In genomic region chr2:148039351-148040235, GRCm38 (mm10) we compare ENCODE assay signal across 9 mouse cellular contexts. TPM values are rescaled to one million over a fixed set of nuclear protein-coding genes. Genes with fewer than 3 reads are reported as not detected.
DNase-seq lines count a peak whose midpoint lies in the region; ATAC-seq and TF ChIP-seq lines count a peak whose summit lies in the region.
"Had no signal": no experiment of that assay in that cellular context is flagged by ENCODE, and none has a peak within 500 bp of the region (broad histone marks: within the 10 kb centered on the region; RNA-seq: fewer than 3 reads in every experiment).

No protein-coding gene starts in this region.

- DNase-seq in Muller cell, postnatal 12 days (ENCODE audit: inconsistent ontology term): peak; percentile 22
- peak; percentile 50 to 63 for DNase-seq in lung, postnatal 4 days
- DNase-seq in left cerebral cortex, postnatal 10 days (ENCODE audit: extremely low spot score in 1 of 2, low spot score in 2 of 2): no peak
- DNase-seq in left cerebral cortex, postnatal 25 days (ENCODE audit: low spot score in 2 of 2): no peak
- no peak for DNase-seq in spleen, postnatal 36 days (ENCODE audit: low spot score in 2 of 2)

- no peak for ATAC-seq in erythroblast, adult 5-6 weeks (replicated peaks; ENCODE audit: low FRiP score, poor library complexity, severe bottlenecking)
- ATAC-seq in intestine, postnatal 0 days: no peak

- H3K4me2 ChIP-seq in intestine, postnatal 0 days (replicated peaks; ENCODE audit: low read depth): peak overlapping the region; percentile 35

- H3K4me1 ChIP-seq in erythroblast, embryonic 14.5 days (ENCODE audit: control insufficient read depth): no peaks in the 10 kb centered on the region
- no peaks in the 10 kb centered on the region for H3K4me1 ChIP-seq in intestine, postnatal 0 days (replicated peaks; ENCODE audit: control insufficient read depth, insufficient read depth, low read length)

- H3K36me3 ChIP-seq in erythroblast, embryonic 14.5 days (ENCODE audit: control insufficient read depth): no peaks in the 10 kb centered on the region; the same call in 1 of the 2 replicates
- H3K36me3 ChIP-seq in intestine, postnatal 0 days (ENCODE audit: control insufficient read depth, insufficient read depth): no peaks in the 10 kb centered on the region

- H3K9me3 ChIP-seq in erythroblast, embryonic 14.5 days (ENCODE audit: control insufficient read depth, low read length): no peaks in the 10 kb centered on the region; the same call in 1 of the 2 replicates
- no peaks in the 10 kb centered on the region for H3K9me3 ChIP-seq in intestine, postnatal 0 days (ENCODE audit: control insufficient read depth)

- H3K27me3 ChIP-seq in erythroblast, embryonic 14.5 days (ENCODE audit: control insufficient read depth): peaks cover 92% of the 10 kb centered on the region
- peaks cover 97% of the 10 kb centered on the region for H3K27me3 ChIP-seq in intestine, postnatal 0 days (replicated peaks; ENCODE audit: control insufficient read depth, insufficient read depth, low read length)

- no peak overlapping the region for H3K27ac ChIP-seq in intestine, postnatal 0 days (ENCODE audit: low read depth, low read length)

- no peak overlapping the region for H3K9ac ChIP-seq in intestine, postnatal 0 days (ENCODE audit: low read depth, low read length)

- TF ChIP-seq CTCF in intestine, postnatal 0 days (IDR thresholded peaks at IDR 0.05; ENCODE audit: low read depth): no peak

- intact Hi-C loops in left cerebral cortex, postnatal 10 days (cut with DNase I): loop anchor here (5.0 to 10.0 kb wide), 3 partner anchors 235 to 1207 kb away; partner anchors contain the start of gene Nkx2-4
- intact Hi-C loops in left cerebral cortex, postnatal 25 days (cut with DNase I): loop anchor here (2.0 to 10.0 kb wide), 5 partner anchors 667 to 1315 kb away; partner anchors contain the start of gene Nkx2-2

- H3K4me3 ChIP-seq in erythroblast, embryonic 14.5 days (replicated peaks): peak overlapping the region; percentile 53
- H3K4me3 ChIP-seq in intestine, postnatal 0 days (ENCODE audit: low read depth, low read length): peak overlapping the region; percentile 28

- 6% methylated on average over 53 of the region's 53 CpGs for WGBS in intestine, postnatal 0 days

RNA-seq across cellular contexts. Expression of gene Foxa2, which starts 7.2 kb away (rescaled TPM):
- 0.13 TPM in 1 of 2 replicates, not detected in the other for polyA plus RNA-seq in erythroblast, embryonic 14.5 days (2012)
- not detected in 2 replicates for total RNA-seq in erythroblast, adult 5-6 weeks (2015; ENCODE audit: low replicate concordance)
- not detected in 2 replicates for total RNA-seq in erythroblast, adult 5-6 weeks (2017; ENCODE audit: low replicate concordance)
- polyA plus RNA-seq in intestine, postnatal 0 days (2015; fragmentation: Nextera tagmentation; extraction: Ambion mirVana): 0.94 and 1.5 TPM in 2 replicates
- not detected for total RNA-seq in left cerebral cortex, postnatal 10 days (2021)
- not detected for total RNA-seq in left cerebral cortex, postnatal 25 days (2021)
- total RNA-seq: heart, postnatal 36 days had no signal

Comparison
In these comparisons a context has a peak if more than half of its experiments do, and no peak if none do; other contexts are left out.
1. DNase-seq: peak in Muller cell, postnatal 12 days (single experiment) and lung, postnatal 4 days (2 of 2); none in left cerebral cortex, postnatal 10 days (0 of 2), left cerebral cortex, postnatal 25 days (0 of 2) and spleen, postnatal 36 days (0 of 2).